Mouse (Mus musculus): ENCODE data around the gene Xdh. TPM values are rescaled to one million over a fixed set of nuclear protein-coding genes. Genes with fewer than 3 reads are reported as not detected.

Gene Xdh
- polyA plus RNA-seq, 1 experiment from 2014 or later: 3.3 TPM

- ATAC-seq: no peak
- H3K9me3 ChIP-seq (ENCODE audit: control insufficient read depth, low read length): no peaks in the 10 kb centered on the region
- H3K9ac ChIP-seq (ENCODE audit: low read depth, low read length): no peak overlapping the region
- H3K27ac ChIP-seq (ENCODE audit: low read length): no peak overlapping the region
- no peaks in the 10 kb centered on the region for H3K27me3 ChIP-seq (replicated peaks; ENCODE audit: control insufficient read depth, insufficient read depth, low read length)
- H3K4me1 ChIP-seq (ENCODE audit: control insufficient read depth, insufficient read depth, low read length): peaks cover 8% of the 10 kb centered on the region; the same call in 1 of the 2 replicates
- no peaks in the 10 kb centered on the region for H3K36me3 ChIP-seq (ENCODE audit: control insufficient read depth, insufficient read depth, low read length)
- 66% methylated on average over 4 of the region's 4 CpGs for WGBS
- no peak overlapping the region for H3K4me3 ChIP-seq (ENCODE audit: low read length)
- no peak overlapping the region for H3K4me2 ChIP-seq (ENCODE audit: low read depth, low read length)
These were observed 17.4 kb downstream of the Xdh start for GRCm38 (mm10) chr17:73932497-73933059.

- WGBS: 80% methylated on average over 8 of the region's 8 CpGs
- Histone ChIP-seq H3K36me3 (ENCODE audit: control insufficient read depth, insufficient read depth, low read length) (no peaks in the 10 kb centered on the region), H3K4me2 (ENCODE audit: low read depth, low read length) (no peak overlapping the region), H3K9me3 (ENCODE audit: control insufficient read depth, low read length) (no peaks in the 10 kb centered on the region), H3K4me3 (ENCODE audit: low read length) (no peak overlapping the region), H3K9ac (ENCODE audit: low read depth, low read length) (no peak overlapping the region), H3K27me3 (replicated peaks; ENCODE audit: control insufficient read depth, insufficient read depth, low read length) (no peaks in the 10 kb centered on the region; the same call in 1 of the 2 replicates), H3K4me1 (ENCODE audit: control insufficient read depth, insufficient read depth, low read length) (0 out of 2 replicates have a peak, but pooled peaks cover 5% of the 10 kb centered on the region), H3K27ac (ENCODE audit: low read length) (no peak overlapping the region)
- no peak for ATAC-seq
These were observed 30.5 kb downstream of the Xdh start for GRCm38 (mm10) chr17:73919520-73919919.

GRCm38 (mm10) chr17:73918944-73919381, 31.0 kb downstream of the Xdh start:
- H3K9ac ChIP-seq (ENCODE audit: low read depth, low read length): no peak overlapping the region
- H3K9me3 ChIP-seq (ENCODE audit: control insufficient read depth, low read length): no peaks in the 10 kb centered on the region
- WGBS: 46% methylated on average over 7 of the region's 7 CpGs
- H3K4me3 ChIP-seq (ENCODE audit: low read length): no peak overlapping the region
- ATAC-seq: peak; percentile 86
- H3K4me2 ChIP-seq (ENCODE audit: low read depth, low read length): no peak overlapping the region
- no peak overlapping the region for H3K27ac ChIP-seq (ENCODE audit: low read length)
- H3K36me3 ChIP-seq (ENCODE audit: control insufficient read depth, insufficient read depth, low read length): no peaks in the 10 kb centered on the region
- no peaks in the 10 kb centered on the region; the same call in 1 of the 2 replicates for H3K27me3 ChIP-seq (replicated peaks; ENCODE audit: control insufficient read depth, insufficient read depth, low read length)
- 0 out of 2 replicates have a peak, but pooled peaks cover 5% of the 10 kb centered on the region for H3K4me1 ChIP-seq (ENCODE audit: control insufficient read depth, insufficient read depth, low read length)

- WGBS: 83% methylated on average over 3 of the region's 3 CpGs
- no peak overlapping the region for H3K4me2 ChIP-seq (ENCODE audit: low read depth, low read length)
- no peak overlapping the region for H3K27ac ChIP-seq (ENCODE audit: low read length)
- H3K9me3 ChIP-seq (ENCODE audit: control insufficient read depth, low read length): no peaks in the 10 kb centered on the region
- no peak for ATAC-seq
- no peak overlapping the region for H3K9ac ChIP-seq (ENCODE audit: low read depth, low read length)
- H3K36me3 ChIP-seq (ENCODE audit: control insufficient read depth, insufficient read depth, low read length): no peaks in the 10 kb centered on the region
- no peaks in the 10 kb centered on the region; the same call in 1 of the 2 replicates for H3K27me3 ChIP-seq (replicated peaks; ENCODE audit: control insufficient read depth, insufficient read depth, low read length)
- H3K4me1 ChIP-seq (ENCODE audit: control insufficient read depth, insufficient read depth, low read length): 0 out of 2 replicates have a peak, but pooled peaks cover 5% of the 10 kb centered on the region
- no peak overlapping the region for H3K4me3 ChIP-seq (ENCODE audit: low read length)
These were observed 31.9 kb downstream of the Xdh start for GRCm38 (mm10) chr17:73918138-73918537.

- WGBS: 77% methylated on average over 5 of the region's 5 CpGs
- Histone ChIP-seq H3K4me3 (ENCODE audit: low read length) (no peak overlapping the region), H3K27ac (ENCODE audit: low read length) (no peak overlapping the region), H3K36me3 (ENCODE audit: control insufficient read depth, insufficient read depth, low read length) (no peaks in the 10 kb centered on the region), H3K4me2 (ENCODE audit: low read depth, low read length) (no peak overlapping the region), H3K4me1 (ENCODE audit: control insufficient read depth, insufficient read depth, low read length) (0 out of 2 replicates have a peak, but pooled peaks cover 5% of the 10 kb centered on the region), H3K9me3 (ENCODE audit: control insufficient read depth, low read length) (no peaks in the 10 kb centered on the region), H3K27me3 (replicated peaks; ENCODE audit: control insufficient read depth, insufficient read depth, low read length) (no peaks in the 10 kb centered on the region; the same call in 1 of the 2 replicates), H3K9ac (ENCODE audit: low read depth, low read length) (no peak overlapping the region)
- ATAC-seq: no peak
These were observed 32.3 kb downstream of the Xdh start for GRCm38 (mm10) chr17:73917713-73918112.

- no peak for ATAC-seq
- Histone ChIP-seq H3K27ac (ENCODE audit: low read length) (no peak overlapping the region), H3K4me2 (ENCODE audit: low read depth, low read length) (no peak overlapping the region), H3K4me3 (ENCODE audit: low read length) (no peak overlapping the region), H3K4me1 (ENCODE audit: control insufficient read depth, insufficient read depth, low read length) (0 out of 2 replicates have a peak, but pooled peaks cover 5% of the 10 kb centered on the region), H3K9me3 (ENCODE audit: control insufficient read depth, low read length) (no peaks in the 10 kb centered on the region), H3K27me3 (replicated peaks; ENCODE audit: control insufficient read depth, insufficient read depth, low read length) (no peaks in the 10 kb centered on the region; the same call in 1 of the 2 replicates), H3K36me3 (ENCODE audit: control insufficient read depth, insufficient read depth, low read length) (no peaks in the 10 kb centered on the region), H3K9ac (ENCODE audit: low read depth, low read length) (no peak overlapping the region)
- WGBS: 73% methylated on average over 4 of the region's 4 CpGs
These were observed 35.3 kb downstream of the Xdh start for GRCm38 (mm10) chr17:73914730-73915129.

- H3K27me3 ChIP-seq (replicated peaks; ENCODE audit: control insufficient read depth, insufficient read depth, low read length): no peaks in the 10 kb centered on the region
- H3K36me3 ChIP-seq (ENCODE audit: control insufficient read depth, insufficient read depth, low read length): no peaks in the 10 kb centered on the region
- H3K4me2 ChIP-seq (ENCODE audit: low read depth, low read length): no peak overlapping the region
- ATAC-seq: no peak
- no peak overlapping the region for H3K9ac ChIP-seq (ENCODE audit: low read depth, low read length)
- no peak overlapping the region for H3K4me3 ChIP-seq (ENCODE audit: low read length)
- H3K27ac ChIP-seq (ENCODE audit: low read length): no peak overlapping the region
- WGBS: 84% methylated on average over 8 of the region's 8 CpGs
- H3K4me1 ChIP-seq (ENCODE audit: control insufficient read depth, insufficient read depth, low read length): no peaks in the 10 kb centered on the region
- H3K9me3 ChIP-seq (ENCODE audit: control insufficient read depth, low read length): no peaks in the 10 kb centered on the region
These were observed 43.9 kb downstream of the Xdh start for GRCm38 (mm10) chr17:73906076-73906475.

GRCm38 (mm10) chr17:73905043-73905750, 44.8 kb downstream of the Xdh start:
- no peaks in the 10 kb centered on the region for H3K27me3 ChIP-seq (replicated peaks; ENCODE audit: control insufficient read depth, insufficient read depth, low read length)
- WGBS: 76% methylated on average over 7 of the region's 7 CpGs
- no peak overlapping the region for H3K9ac ChIP-seq (ENCODE audit: low read depth, low read length)
- H3K9me3 ChIP-seq (ENCODE audit: control insufficient read depth, low read length): no peaks in the 10 kb centered on the region
- H3K4me1 ChIP-seq (ENCODE audit: control insufficient read depth, insufficient read depth, low read length): no peaks in the 10 kb centered on the region
- no peak overlapping the region for H3K27ac ChIP-seq (ENCODE audit: low read length)
- no peak overlapping the region for H3K4me2 ChIP-seq (ENCODE audit: low read depth, low read length)
- ATAC-seq: no peak
- H3K4me3 ChIP-seq (ENCODE audit: low read length): no peak overlapping the region
- no peaks in the 10 kb centered on the region for H3K36me3 ChIP-seq (ENCODE audit: control insufficient read depth, insufficient read depth, low read length)

GRCm38 (mm10) chr17:73903121-73903520, 46.9 kb downstream of the Xdh start:
- H3K9ac ChIP-seq (ENCODE audit: low read depth, low read length): no peak overlapping the region
- H3K9me3 ChIP-seq (ENCODE audit: control insufficient read depth, low read length): no peaks in the 10 kb centered on the region
- no peak overlapping the region for H3K4me2 ChIP-seq (ENCODE audit: low read depth, low read length)
- no peak overlapping the region for H3K4me3 ChIP-seq (ENCODE audit: low read length)
- H3K36me3 ChIP-seq (ENCODE audit: control insufficient read depth, insufficient read depth, low read length): no peaks in the 10 kb centered on the region
- H3K27me3 ChIP-seq (replicated peaks; ENCODE audit: control insufficient read depth, insufficient read depth, low read length): no peaks in the 10 kb centered on the region
- H3K4me1 ChIP-seq (ENCODE audit: control insufficient read depth, insufficient read depth, low read length): no peaks in the 10 kb centered on the region
- no peak overlapping the region for H3K27ac ChIP-seq (ENCODE audit: low read length)
- no peak for ATAC-seq
- WGBS: 91% methylated on average over 1 of the region's 1 CpGs
